Mouse (Mus musculus) spleen, embryonic (tissue): ENCODE measurements at regions not wholly inside any gene's neighbourhood (a gene's known extent, or its start where the extent isn't known, plus 50 kb on each side); places are given as distances from the start of the nearest gene placed in this dataset.

Experiments
- CTCF ChIA-PET: fragments of 350-600 bp; sonication (Branson Sonifier 250); formaldehyde crosslinking; loops from one replicate; lab custom pipeline; 2022; lab: Charles Lee

GRCm38 (mm10) chr7:113441906-113442305 is 53.5 kb upstream of the Pth start:
- CTCF ChIA-PET = no interaction called here

- CTCF ChIA-PET = interaction anchor here (1.2 kb wide), 1 partner anchor 12 kb away, joined by 3 read pairs; no protein-coding TSS in a partner anchor
Measured at GRCm38 (mm10) chr7:113443566-113443965, 55.2 kb upstream of the Pth start.

- CTCF ChIA-PET = no interaction called here
Measured at GRCm38 (mm10) chr7:113444991-113445390, 56.6 kb upstream of the Pth start.

GRCm38 (mm10) chr7:113460406-113460805 is 53.2 kb upstream of the Far1 start:
- CTCF ChIA-PET = no interaction called here

GRCm38 (mm10) chr7:113462286-113462685 is 51.3 kb upstream of the Far1 start:
- CTCF ChIA-PET = no interaction called here
